Comparison of ENCODE assay signal across 12 mouse cellular contexts in genomic region chr6:30849818-30850217, GRCm38 (mm10). TPM values are rescaled to one million over a fixed set of nuclear protein-coding genes. Genes with fewer than 3 reads are reported as not detected.
DNase-seq lines count a peak whose midpoint lies in the region; ATAC-seq and TF ChIP-seq lines count a peak whose summit lies in the region.
"Had no signal": no experiment of that assay in that cellular context is flagged by ENCODE, and none has a peak within 500 bp of the region (broad histone marks: within the 10 kb centered on the region; RNA-seq: fewer than 3 reads in every experiment).

No protein-coding gene starts in this region.

- TF ChIP-seq EP300 in heart, adult 2 months (IDR thresholded peaks at IDR 0.05; ENCODE audit: insufficient read depth, low read depth, low read length): no peak

- H3K27ac ChIP-seq in heart, embryonic 15.5 days: peak overlapping the region; percentile 34
- H3K27ac ChIP-seq in heart, adult 2 months: no peak overlapping the region
- no peak overlapping the region for H3K27ac ChIP-seq in midbrain, postnatal 0 days (ENCODE audit: low read depth, low read length)
- H3K27ac ChIP-seq in midbrain, embryonic 13.5 days: no peak overlapping the region
- no peak overlapping the region for H3K27ac ChIP-seq in intestine, embryonic 15.5 days
- H3K27ac ChIP-seq: embryonic facial prominence, embryonic 13.5 days; hindbrain, embryonic 10.5 days; limb, embryonic 13.5 days had no signal

- H3K4me1 ChIP-seq in heart, embryonic 15.5 days (replicated peaks): peaks cover 4% of the 10 kb centered on the region
- no peaks in the 10 kb centered on the region for H3K4me1 ChIP-seq in heart, adult 2 months (ENCODE audit: control insufficient read depth, insufficient read depth, low read length)
- H3K4me1 ChIP-seq in midbrain, postnatal 0 days (ENCODE audit: insufficient read depth, low read length): no peaks in the 10 kb centered on the region
- no peaks in the 10 kb centered on the region for H3K4me1 ChIP-seq in midbrain, embryonic 13.5 days (replicated peaks)
- no peaks in the 10 kb centered on the region for H3K4me1 ChIP-seq in intestine, embryonic 15.5 days (replicated peaks)
- H3K4me1 ChIP-seq: hindbrain, embryonic 10.5 days had no signal

- H3K36me3 ChIP-seq in heart, embryonic 15.5 days: no peaks in the 10 kb centered on the region
- H3K36me3 ChIP-seq in heart, adult 2 months (ENCODE audit: control insufficient read depth, insufficient read depth, low read length): no peaks in the 10 kb centered on the region
- H3K36me3 ChIP-seq in midbrain, postnatal 0 days (ENCODE audit: insufficient read depth, low read length): peaks cover 3% of the 10 kb centered on the region; the same call in 1 of the 2 replicates
- peaks cover 31% of the 10 kb centered on the region for H3K36me3 ChIP-seq in midbrain, embryonic 13.5 days
- H3K36me3 ChIP-seq in intestine, embryonic 15.5 days: no peaks in the 10 kb centered on the region

- ATAC-seq in heart, embryonic 15.5 days (replicated peaks; ENCODE audit: insufficient number of reproducible peaks, insufficient read depth, low FRiP score, low read depth): no peak
- no peak for ATAC-seq in midbrain, postnatal 0 days (ENCODE audit: low FRiP score)
- no peak for ATAC-seq in midbrain, embryonic 13.5 days
- no peak for ATAC-seq in intestine, embryonic 15.5 days

- H3K27me3 ChIP-seq in heart, embryonic 15.5 days: no peaks in the 10 kb centered on the region
- H3K27me3 ChIP-seq in heart, adult 2 months (ENCODE audit: control insufficient read depth, insufficient read depth, low read length): no peaks in the 10 kb centered on the region
- no peaks in the 10 kb centered on the region for H3K27me3 ChIP-seq in midbrain, postnatal 0 days (ENCODE audit: insufficient read depth, low read length)
- no peaks in the 10 kb centered on the region for H3K27me3 ChIP-seq in midbrain, embryonic 13.5 days
- no peaks in the 10 kb centered on the region for H3K27me3 ChIP-seq in intestine, embryonic 15.5 days (replicated peaks)
- H3K27me3 ChIP-seq: CH12.LX; embryonic facial prominence, embryonic 13.5 days; limb, embryonic 13.5 days had no signal

- TF ChIP-seq CTCF in heart, adult 2 months (IDR thresholded peaks at IDR 0.05): no peak
- TF ChIP-seq CTCF in midbrain, postnatal 0 days (IDR thresholded peaks at IDR 0.05): no peak

- no peaks in the 10 kb centered on the region for H3K79me2 ChIP-seq in heart, adult 2 months (replicated peaks; ENCODE audit: control insufficient read depth, insufficient read depth, low read length)

- no peaks in the 10 kb centered on the region for H3K9me3 ChIP-seq in heart, embryonic 15.5 days (replicated peaks)
- no peaks in the 10 kb centered on the region for H3K9me3 ChIP-seq in midbrain, postnatal 0 days (ENCODE audit: low read length)
- 0 out of 2 replicates have a peak, but pooled peaks cover 2% of the 10 kb centered on the region for H3K9me3 ChIP-seq in midbrain, embryonic 13.5 days
- H3K9me3 ChIP-seq in intestine, embryonic 15.5 days: no peaks in the 10 kb centered on the region
- H3K9me3 ChIP-seq: embryonic facial prominence, embryonic 13.5 days; limb, embryonic 13.5 days had no signal

- H3K4me2 ChIP-seq in heart, embryonic 15.5 days: no peak overlapping the region
- no peak overlapping the region for H3K4me2 ChIP-seq in midbrain, postnatal 0 days (ENCODE audit: low read depth, low read length, poor library complexity, severe bottlenecking)
- H3K4me2 ChIP-seq in midbrain, embryonic 13.5 days (replicated peaks): no peak overlapping the region
- no peak overlapping the region for H3K4me2 ChIP-seq in intestine, embryonic 15.5 days (replicated peaks)
- H3K4me2 ChIP-seq: embryonic facial prominence, embryonic 13.5 days; limb, embryonic 13.5 days had no signal

- DNase-seq in heart, adult 2 months: no peak
- peak; percentile 9 for DNase-seq in midbrain, postnatal 0 days (ENCODE audit: low spot score)
- DNase-seq in cerebellum, postnatal 25 days: peak; percentile 32 to 61
- no peak for DNase-seq in right cerebral cortex, postnatal 14 days
- DNase-seq: thymus, postnatal 25 days had no signal

- intact Hi-C loops in heart, adult 2 months (cut with DNase I): no loop called here

- H3K4me3 ChIP-seq in heart, embryonic 15.5 days: no peak overlapping the region
- H3K4me3 ChIP-seq in heart, adult 2 months: no peak overlapping the region
- H3K4me3 ChIP-seq in midbrain, postnatal 0 days (ENCODE audit: low read depth, low read length): no peak overlapping the region
- no peak overlapping the region for H3K4me3 ChIP-seq in midbrain, embryonic 13.5 days (replicated peaks)
- H3K4me3 ChIP-seq in intestine, embryonic 15.5 days (replicated peaks): no peak overlapping the region
- H3K4me3 ChIP-seq: embryonic facial prominence, embryonic 13.5 days; hindbrain, embryonic 10.5 days; limb, embryonic 13.5 days had no signal

- no peak overlapping the region for H3K9ac ChIP-seq in heart, embryonic 15.5 days
- no peak overlapping the region for H3K9ac ChIP-seq in heart, adult 2 months (ENCODE audit: low read depth, low read length)
- no peak overlapping the region for H3K9ac ChIP-seq in midbrain, postnatal 0 days (replicated peaks; ENCODE audit: low read length, poor library complexity, severe bottlenecking)
- H3K9ac ChIP-seq in midbrain, embryonic 13.5 days (replicated peaks): no peak overlapping the region
- no peak overlapping the region for H3K9ac ChIP-seq in intestine, embryonic 15.5 days
- H3K9ac ChIP-seq: embryonic facial prominence, embryonic 13.5 days; limb, embryonic 13.5 days had no signal

- WGBS in heart, embryonic 15.5 days: 58% methylated on average over 2 of the region's 2 CpGs
- WGBS in heart, adult 2 months: 62% methylated on average over 2 of the region's 2 CpGs
- WGBS in midbrain, postnatal 0 days: 62% methylated on average over 2 of the region's 2 CpGs
- 74% methylated on average over 2 of the region's 2 CpGs for WGBS in midbrain, embryonic 13.5 days
- WGBS in intestine, embryonic 15.5 days: 74% methylated on average over 2 of the region's 2 CpGs

- no peak for TF ChIP-seq POLR2A in heart, adult 2 months (IDR thresholded peaks at IDR 0.05; ENCODE audit: insufficient read depth, low read depth, low read length)

RNA-seq across cellular contexts. Expression of gene Copg2, which starts 46.8 kb away (rescaled TPM):
- polyA plus RNA-seq in heart, embryonic 15.5 days (2015; fragmentation: Nextera tagmentation; extraction: Ambion mirVana): 19.2 and 19.6 TPM in 2 replicates
- total RNA-seq in heart, adult 2 months (2021): 10 to 100 TPM; 35.0 to 37.1 TPM
- 11.8 and 25.0 TPM in 2 replicates for polyA plus RNA-seq in heart, adult 2 months (2012; rRNA removed)
- total RNA-seq in midbrain, postnatal 0 days (2014; rRNA removed): 39.3 and 58.5 TPM in 2 replicates
- 30.0 and 34.5 TPM in 2 replicates for polyA plus RNA-seq in midbrain, postnatal 0 days (2015; fragmentation: Nextera tagmentation; extraction: Ambion mirVana)
- polyA plus RNA-seq in midbrain, embryonic 13.5 days (2015; fragmentation: Nextera tagmentation; extraction: Ambion mirVana): 37.7 and 39.2 TPM in 2 replicates
- polyA plus RNA-seq in intestine, embryonic 15.5 days (2015; fragmentation: Nextera tagmentation; extraction: Ambion mirVana): 14.9 and 16.9 TPM in 2 replicates

Comparison
In these comparisons a context has a peak if more than half of its experiments do, and no peak if none do; other contexts are left out.
1. DNase-seq: peak in midbrain, postnatal 0 days (single experiment) and cerebellum, postnatal 25 days (2 of 2); none in heart, adult 2 months (0 of 2) and right cerebral cortex, postnatal 14 days (single experiment).